Mouse (Mus musculus) lung, postnatal 10 days (tissue): Measurements from ENCODE around the gene Serpina1b.
A peak's percentile ranks its signal among the peaks of the same experiment; 100 is the strongest.
"Not testable (repeated sequence)": the region's sequence is repeated elsewhere in the genome, so short reads cannot be mapped to it uniquely, and the experiment has no call there.

Experiments used
- DNase-seq: peaks from one replicate; pipeline ENCODE4 v3.0.0; 2021

Gene Serpina1b

GRCm38 (mm10) chr12:103830273-103830672 lies at the start of gene Serpina1b:
Gene Serpina1b, minus strand, starts transcription at chr12:103830373.
- not testable (repeated sequence) for DNase-seq

GRCm38 (mm10) chr12:103866873-103867272 lies 36.7 kb upstream of the Serpina1b start:
- not testable (repeated sequence) for DNase-seq

GRCm38 (mm10) chr12:103863101-103863974 lies 33.2 kb upstream of the Serpina1b start, which contains the start of gene Serpina1a:
Gene Serpina1a, minus strand, starts transcription at chr12:103863562.
- not testable (repeated sequence) for DNase-seq

GRCm38 (mm10) chr12:103860976-103861375 lies 30.8 kb upstream of the Serpina1b start:
- DNase-seq, result no peak

- DNase-seq, result not testable (repeated sequence)
Measured at GRCm38 (mm10) chr12:103860571-103860970, 30.4 kb upstream of the Serpina1b start.

- DNase-seq, result not testable (repeated sequence)
Measured at GRCm38 (mm10) chr12:103859584-103859983, 29.4 kb upstream of the Serpina1b start.

GRCm38 (mm10) chr12:103853032-103853431 lies 22.9 kb upstream of the Serpina1b start:
- DNase-seq, result not testable (repeated sequence)

GRCm38 (mm10) chr12:103827661-103828372 lies 2.4 kb downstream of the Serpina1b start:
- not testable (repeated sequence) for DNase-seq

GRCm38 (mm10) chr12:103823826-103824225 lies 6.3 kb downstream of the Serpina1b start:
- peak; percentile 4 for DNase-seq

GRCm38 (mm10) chr12:103773246-103773851 lies 56.8 kb downstream of the Serpina1b start, which contains the start of gene Serpina1d:
Gene Serpina1d, minus strand, starts transcription at chr12:103773592.
- DNase-seq, result not testable (repeated sequence)

GRCm38 (mm10) chr12:103770597-103770996 lies 59.6 kb downstream of the Serpina1b start:
- DNase-seq, result not testable (repeated sequence)

GRCm38 (mm10) chr12:103763083-103763482 lies 67.1 kb downstream of the Serpina1b start:
- not testable (repeated sequence) for DNase-seq

GRCm38 (mm10) chr12:103760316-103760715 lies 69.9 kb downstream of the Serpina1b start:
- not testable (repeated sequence) for DNase-seq

GRCm38 (mm10) chr12:103745957-103746356 lies 84.2 kb downstream of the Serpina1b start:
- DNase-seq, result not testable (repeated sequence)

- DNase-seq, result not testable (repeated sequence)
Measured at GRCm38 (mm10) chr12:103737791-103738580, 92.2 kb downstream of the Serpina1b start.

GRCm38 (mm10) chr12:103735566-103735965 lies 94.6 kb downstream of the Serpina1b start:
- peak; percentile 11 for DNase-seq

- DNase-seq, result peak; percentile 28
Measured at GRCm38 (mm10) chr12:103735101-103735500, 95.1 kb downstream of the Serpina1b start.

GRCm38 (mm10) chr12:103711537-103711936 lies 118.6 kb downstream of the Serpina1b start:
- DNase-seq, result peak; percentile 20

GRCm38 (mm10) chr12:103710405-103710804 lies 119.8 kb downstream of the Serpina1b start:
- DNase-seq, result no peak

- no peak for DNase-seq
Measured at GRCm38 (mm10) chr12:103706113-103706512, 124.1 kb downstream of the Serpina1b start.

GRCm38 (mm10) chr12:103705547-103705946 lies 124.6 kb downstream of the Serpina1b start:
- no peak for DNase-seq

GRCm38 (mm10) chr12:103700144-103700750 lies 129.9 kb downstream of the Serpina1b start:
- no peak for DNase-seq
